Mouse (Mus musculus) intestine, postnatal 0 days (tissue): Measurements from ENCODE around the gene Creb3l1. TPM values are rescaled to one million over a fixed set of nuclear protein-coding genes. Genes with fewer than 3 reads are reported as not detected.

ENCODE experiments used
- ATAC-seq: fragments of 200-750 bp; cut with Nextera tagmentation; 2 replicates; pipeline ENCODE4 v1.8.0; 2017; ENCODE audit warnings: mild to moderate bottlenecking, moderate TSS enrichment, moderate library complexity
- H3K27ac ChIP-seq: fragments of 300-500 bp; sonication (generic); 2 replicates; pipeline ENCODE4 v1.5.1; 2014; ENCODE audit warnings: mild to moderate bottlenecking, low read depth, low read length, moderate library complexity
- H3K27me3 ChIP-seq: fragments of 300-500 bp; sonication (generic); replicated peaks from 2 replicates; pipeline ENCODE4 v1.6.1; 2014; ENCODE audit warnings: low read length, mixed read lengths; ENCODE audit not compliant: control insufficient read depth, insufficient read depth
- H3K36me3 ChIP-seq: fragments of 300-500 bp; sonication (generic); 2 replicates; pipeline ENCODE4 v1.6.1; 2014; ENCODE audit warnings: mild to moderate bottlenecking, moderate library complexity; ENCODE audit not compliant: control insufficient read depth, insufficient read depth
- H3K4me1 ChIP-seq: fragments of 300-500 bp; sonication (generic); replicated peaks from 2 replicates; pipeline ENCODE4 v1.6.1; 2014; ENCODE audit warnings: antibody characterized with exemption, low read length, mixed read lengths; ENCODE audit not compliant: control insufficient read depth, insufficient read depth
- H3K4me2 ChIP-seq: fragments of 300-500 bp; sonication (generic); replicated peaks from 2 replicates; pipeline ENCODE4 v1.6.1; 2014; ENCODE audit warnings: low read depth, mild to moderate bottlenecking, moderate library complexity
- H3K4me3 ChIP-seq: fragments of 300-500 bp; sonication (generic); 2 replicates; pipeline ENCODE4 v1.5.1; 2014; ENCODE audit warnings: low read depth, low read length
- H3K9ac ChIP-seq: fragments of 300-500 bp; sonication (generic); 2 replicates; pipeline ENCODE4 v1.6.1; 2014; ENCODE audit warnings: mild to moderate bottlenecking, low read depth, low read length
- H3K9me3 ChIP-seq: fragments of 300-500 bp; sonication (generic); 2 replicates; pipeline ENCODE4 v1.6.1; 2016; ENCODE audit warnings: mixed run types; ENCODE audit not compliant: control insufficient read depth
- CTCF ChIP-seq: sonication (generic); IDR thresholded peaks from 2 replicates; pipeline ENCODE4 v1.5.1; 2016; ENCODE audit warnings: low read depth, mild to moderate bottlenecking, control low read depth, antibody characterized with exemption, moderate library complexity
- WGBS: fragments of 180-500 bp; shearing (Covaris S2); extraction: QIAGEN DNeasy Blood & Tissue Kit; methylation state at CpG from one replicate; pipeline ENCODE4 v1.1.7; 2014; 5-methylcytosine and 5-hydroxymethylcytosine counted together
- polyA plus RNA-seq: library from polyadenylated mRNA; unstranded; fragments of >200 nt; fragmentation: Nextera tagmentation; extraction: Ambion mirVana; gene quantifications from 2 replicates; pipeline ENCODE4 v1.2.1, GENCODE M21; 2015

The Creb3l1 gene
- polyA plus RNA-seq, 1 experiment from 2014 or later: 8.4 TPM

- ATAC-seq: peak; percentile 32
- Histone ChIP-seq H3K4me1 (0 out of 2 replicates have a peak, but pooled peaks cover 8% of the 10 kb centered on the region), H3K4me3 (no peak overlapping the region), H3K9me3 (no peaks in the 10 kb centered on the region), H3K36me3 (peaks cover under 1% of the 10 kb centered on the region; the same call in 1 of the 2 replicates), H3K27me3 (no peaks in the 10 kb centered on the region), H3K27ac (no peak overlapping the region), H3K4me2 (no peak overlapping the region), H3K9ac (no peak overlapping the region)
- TF ChIP-seq CTCF: peak; percentile 74
- 11% methylated on average over 5 of the region's 5 CpGs for WGBS
Measured at GRCm38 (mm10) chr2:91986071-91986470, 38.2 kb downstream of the Creb3l1 start.

DNA sequence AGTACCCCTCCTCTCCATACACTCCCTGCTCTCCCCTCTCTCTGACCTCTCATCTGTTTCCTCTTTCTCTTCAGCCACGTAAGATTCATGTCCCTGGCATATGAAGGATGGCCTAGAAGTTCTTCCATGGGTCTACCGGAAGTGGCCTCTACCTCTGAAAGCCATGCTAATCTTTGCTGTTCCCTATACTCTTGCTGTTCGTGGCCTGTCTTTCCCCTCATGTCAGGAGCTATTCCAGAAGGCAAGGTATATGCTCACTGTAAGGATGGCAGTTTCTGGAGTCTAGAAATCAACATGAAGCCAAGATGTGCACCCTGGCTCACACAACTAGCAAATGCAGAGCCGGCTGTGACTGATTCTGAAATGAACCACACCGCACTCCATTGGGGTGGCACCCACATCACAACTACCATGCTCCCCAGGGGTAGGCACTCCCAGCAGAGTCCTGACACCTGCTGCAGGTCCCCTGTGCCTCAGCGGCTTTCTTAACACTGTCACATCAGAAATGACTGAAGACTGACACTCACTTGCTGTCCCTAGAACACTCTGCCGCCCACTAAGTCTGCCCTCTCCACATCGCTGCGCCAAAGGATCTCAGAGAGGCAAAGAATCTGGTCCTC is 39.3 kb downstream of the Creb3l1 start:
- no peak; the same call in 1 of the 2 replicates for ATAC-seq

DNA sequence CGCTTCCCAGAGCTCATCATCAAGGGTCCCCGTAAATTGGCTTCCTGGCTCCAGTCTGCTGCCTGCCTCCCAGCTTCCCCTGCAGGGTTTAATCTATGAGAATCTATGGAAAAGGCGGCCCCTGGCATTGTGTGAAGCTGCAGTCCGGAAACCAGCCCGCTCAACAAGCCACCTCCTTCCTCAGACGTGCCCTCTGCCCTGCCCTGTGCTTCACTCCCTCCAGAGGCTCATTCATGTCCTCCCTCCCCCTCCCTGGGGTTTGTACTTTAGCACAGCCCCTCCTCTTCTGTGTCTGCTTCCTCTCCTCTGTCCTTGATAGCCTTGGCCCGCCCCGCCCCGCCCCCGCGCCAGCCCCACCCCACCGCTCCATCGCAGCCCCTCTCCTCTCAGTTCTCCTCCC is 39.9 kb downstream of the Creb3l1 start:
- no peaks in the 10 kb centered on the region for H3K9me3 ChIP-seq
- 2% methylated on average over 11 of the region's 13 CpGs for WGBS
- no peaks in the 10 kb centered on the region; the same call in 1 of the 2 replicates for H3K36me3 ChIP-seq
- 0 out of 2 replicates have a peak overlapping the region, but pooled peaks have one; percentile 14 for H3K4me3 ChIP-seq
- H3K27me3 ChIP-seq: no peaks in the 10 kb centered on the region
- H3K4me2 ChIP-seq: peak overlapping the region; percentile 57
- peak; percentile 97 for ATAC-seq
- TF ChIP-seq CTCF: peak; percentile 36; the same call in 1 of the 2 replicates
- peak overlapping the region; percentile 37; the same call in 1 of the 2 replicates for H3K9ac ChIP-seq
- 0 out of 2 replicates have a peak, but pooled peaks cover 8% of the 10 kb centered on the region for H3K4me1 ChIP-seq
- H3K27ac ChIP-seq: peak overlapping the region; percentile 82

More for the DNA sequence above, 39.3 kb downstream of the Creb3l1 start:
- no peaks in the 10 kb centered on the region; the same call in 1 of the 2 replicates for H3K36me3 ChIP-seq
- 41% methylated on average over 9 of the region's 9 CpGs for WGBS
- H3K4me2 ChIP-seq: peak overlapping the region; percentile 57
- H3K27me3 ChIP-seq: no peaks in the 10 kb centered on the region
- 0 out of 2 replicates have a peak, but pooled peaks cover 8% of the 10 kb centered on the region for H3K4me1 ChIP-seq
- TF ChIP-seq CTCF: no peak
- H3K4me3 ChIP-seq: 0 out of 2 replicates have a peak overlapping the region, but pooled peaks have one; percentile 14
- H3K27ac ChIP-seq: peak overlapping the region; percentile 82
- H3K9me3 ChIP-seq: no peaks in the 10 kb centered on the region
- H3K9ac ChIP-seq: no peak overlapping the region

DNA sequence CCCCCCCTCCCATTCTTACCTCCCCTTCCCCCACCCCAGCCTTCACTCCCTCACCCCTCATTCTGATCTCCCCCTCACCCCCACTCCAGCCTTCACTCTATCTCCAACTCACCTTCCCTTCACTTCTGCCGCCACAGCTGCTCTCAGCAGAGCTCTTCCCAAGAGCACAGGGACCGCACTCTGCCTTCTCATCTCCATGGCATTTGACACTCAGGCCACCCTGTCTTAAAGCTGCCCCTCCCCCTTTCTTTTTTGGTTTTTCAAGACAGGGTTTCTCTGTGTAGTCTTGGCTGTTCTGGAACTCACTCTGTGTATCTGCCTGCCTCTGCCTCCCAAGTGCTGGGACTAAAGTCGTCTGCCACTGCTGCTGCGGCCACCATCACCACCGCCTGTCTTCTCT is 43.5 kb downstream of the Creb3l1 start:
- ATAC-seq: no peak
- WGBS: 74% methylated on average over 5 of the region's 5 CpGs
- no peak for TF ChIP-seq CTCF
- Histone ChIP-seq H3K27ac (no peak overlapping the region), H3K4me3 (no peak overlapping the region), H3K9ac (no peak overlapping the region), H3K27me3 (peaks cover 12% of the 10 kb centered on the region), H3K36me3 (no peaks in the 10 kb centered on the region; the same call in 1 of the 2 replicates), H3K4me2 (no peak overlapping the region), H3K9me3 (no peaks in the 10 kb centered on the region), H3K4me1 (0 out of 2 replicates have a peak, but pooled peaks cover 8% of the 10 kb centered on the region)

DNA sequence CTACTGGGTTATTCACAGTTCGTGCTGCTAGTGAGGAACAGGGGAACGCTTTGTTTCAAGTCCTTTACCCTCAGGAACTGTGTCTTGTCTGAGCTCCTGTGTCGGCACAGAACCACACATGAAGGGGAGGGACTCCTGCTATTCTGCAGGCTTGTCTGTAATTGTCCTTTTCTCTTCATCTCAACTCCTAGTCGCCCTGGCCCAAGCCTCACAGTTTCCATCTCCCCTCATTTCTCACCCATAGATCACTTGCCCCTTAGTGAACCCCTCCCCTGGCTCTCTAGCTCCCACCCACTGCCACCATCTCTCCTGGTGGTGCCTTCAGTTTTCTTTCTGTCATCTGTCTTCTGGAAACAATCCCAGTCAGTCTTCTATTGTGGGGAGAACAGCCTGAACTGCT is 44.1 kb downstream of the Creb3l1 start:
- 51% methylated on average over 4 of the region's 4 CpGs for WGBS
- Histone ChIP-seq H3K27ac (no peak overlapping the region), H3K9me3 (no peaks in the 10 kb centered on the region)

GRCm38 (mm10) chr2:91978547-91978946 is 45.8 kb downstream of the Creb3l1 start:
- Histone ChIP-seq H3K4me1 (no peaks in the 10 kb centered on the region), H3K4me2 (no peak overlapping the region), H3K27me3 (peaks cover 28% of the 10 kb centered on the region), H3K27ac (no peak overlapping the region), H3K36me3 (no peaks in the 10 kb centered on the region; the same call in 1 of the 2 replicates), H3K9ac (no peak overlapping the region), H3K9me3 (no peaks in the 10 kb centered on the region), H3K4me3 (no peak overlapping the region)
- WGBS: 40% methylated on average over 2 of the region's 2 CpGs
- ATAC-seq: no peak
- no peak for TF ChIP-seq CTCF

More for the DNA sequence above, 44.1 kb downstream of the Creb3l1 start:
- peaks cover 18% of the 10 kb centered on the region for H3K27me3 ChIP-seq
- 0 out of 2 replicates have a peak, but pooled peaks cover 5% of the 10 kb centered on the region for H3K4me1 ChIP-seq
- ATAC-seq: no peak
- no peak overlapping the region for H3K4me3 ChIP-seq
- no peak overlapping the region for H3K4me2 ChIP-seq
- no peaks in the 10 kb centered on the region; the same call in 1 of the 2 replicates for H3K36me3 ChIP-seq
- no peak for TF ChIP-seq CTCF
- no peak overlapping the region for H3K9ac ChIP-seq
